Comparison of ENCODE assay signal across 14 mouse cellular contexts in genomic region chr6:52972138-52972537, GRCm38 (mm10).
DNase-seq lines count a peak whose midpoint lies in the region; ATAC-seq and TF ChIP-seq lines count a peak whose summit lies in the region.
"Had no signal": no experiment of that assay in that cellular context is flagged by ENCODE, and none has a peak within 500 bp of the region (broad histone marks: within the 10 kb centered on the region; RNA-seq: fewer than 3 reads in every experiment).

No protein-coding gene starts in this region.

- H3K4me3 ChIP-seq in hindbrain, postnatal 0 days (ENCODE audit: low read length): no peak overlapping the region
- no peak overlapping the region for H3K4me3 ChIP-seq in hindbrain, embryonic 12.5 days
- no peak overlapping the region for H3K4me3 ChIP-seq in midbrain, embryonic 11.5 days (ENCODE audit: low read depth, low read length)
- no peak overlapping the region for H3K4me3 ChIP-seq in midbrain, embryonic 15.5 days
- H3K4me3 ChIP-seq: embryonic facial prominence, embryonic 15.5 days; heart, embryonic 12.5 days; limb, embryonic 12.5 days; megakaryocyte, embryonic 14.5 days had no signal

- no peak overlapping the region for H3K27ac ChIP-seq in hindbrain, postnatal 0 days
- H3K27ac ChIP-seq in hindbrain, embryonic 12.5 days: no peak overlapping the region
- no peak overlapping the region for H3K27ac ChIP-seq in midbrain, embryonic 11.5 days (ENCODE audit: low read depth, low read length)
- no peak overlapping the region for H3K27ac ChIP-seq in midbrain, embryonic 15.5 days
- H3K27ac ChIP-seq: embryonic facial prominence, embryonic 15.5 days; limb, embryonic 12.5 days had no signal

- TF ChIP-seq CTCF in hindbrain, postnatal 0 days (IDR thresholded peaks at IDR 0.05; ENCODE audit: low read depth): peak; percentile 43
- TF ChIP-seq CTCF in brain, embryonic 14.5 days (IDR thresholded peaks at IDR 0.05; ENCODE audit: borderline replicate concordance, extremely low read depth, insufficient read depth, insufficient read length): peak; percentile 11; the same call in 1 of the 2 replicates

- no peak for ATAC-seq in hindbrain, postnatal 0 days
- ATAC-seq in hindbrain, embryonic 12.5 days (ENCODE audit: low FRiP score): no peak
- no peak for ATAC-seq in midbrain, embryonic 11.5 days (ENCODE audit: low FRiP score)
- ATAC-seq in midbrain, embryonic 15.5 days (replicated peaks): no peak
- peak; percentile 82; the same call in 1 of the 2 replicates for ATAC-seq in megakaryocyte-erythroid progenitor cell, adult 5-6 weeks (replicated peaks; ENCODE audit: low FRiP score, low TSS enrichment, poor library complexity, severe bottlenecking)

- 74% methylated on average over 7 of the region's 7 CpGs for WGBS in hindbrain, postnatal 0 days
- 70% methylated on average over 7 of the region's 7 CpGs for WGBS in hindbrain, embryonic 12.5 days
- 69% methylated on average over 7 of the region's 7 CpGs for WGBS in midbrain, embryonic 11.5 days
- 71% methylated on average over 7 of the region's 7 CpGs for WGBS in midbrain, embryonic 15.5 days

- no peaks in the 10 kb centered on the region for H3K27me3 ChIP-seq in hindbrain, postnatal 0 days (ENCODE audit: insufficient read depth, low read length)
- no peaks in the 10 kb centered on the region for H3K27me3 ChIP-seq in hindbrain, embryonic 12.5 days
- H3K27me3 ChIP-seq in midbrain, embryonic 11.5 days (ENCODE audit: control insufficient read depth, insufficient read depth, low read length): no peaks in the 10 kb centered on the region
- no peaks in the 10 kb centered on the region for H3K27me3 ChIP-seq in midbrain, embryonic 15.5 days (replicated peaks)
- H3K27me3 ChIP-seq: embryonic facial prominence, embryonic 15.5 days; heart, embryonic 12.5 days had no signal

- DNase-seq in hindbrain, postnatal 0 days (ENCODE audit: low spot score): no peak
- peak; percentile 69 for DNase-seq in midbrain, embryonic 11.5 days (ENCODE audit: low spot score, missing footprints)
- no peak for DNase-seq in brain, embryonic 14.5 days (ENCODE audit: low read depth)
- no peak for DNase-seq in right cerebral cortex, postnatal 14 days
- DNase-seq: adrenal gland, postnatal 36 days; cerebellum, adult 9-10 months; thymus, postnatal 36 days had no signal

- no peaks in the 10 kb centered on the region for H3K36me3 ChIP-seq in hindbrain, postnatal 0 days (ENCODE audit: insufficient read depth, low read length)
- H3K36me3 ChIP-seq in hindbrain, embryonic 12.5 days: no peaks in the 10 kb centered on the region
- H3K36me3 ChIP-seq in midbrain, embryonic 11.5 days (ENCODE audit: control insufficient read depth, insufficient read depth, low read length): no peaks in the 10 kb centered on the region
- H3K36me3 ChIP-seq in midbrain, embryonic 15.5 days (replicated peaks): no peaks in the 10 kb centered on the region
- H3K36me3 ChIP-seq: embryonic facial prominence, embryonic 15.5 days; heart, embryonic 12.5 days; limb, embryonic 12.5 days had no signal

- TF ChIP-seq POLR2A in brain, embryonic 14.5 days (IDR thresholded peaks at IDR 0.05; ENCODE audit: borderline replicate concordance, extremely low read depth, insufficient read depth, insufficient read length, poor library complexity, severe bottlenecking): no peak

- H3K4me1 ChIP-seq in hindbrain, postnatal 0 days (ENCODE audit: insufficient read depth, low read length): no peaks in the 10 kb centered on the region
- peaks cover 2% of the 10 kb centered on the region; the same call in 1 of the 2 replicates for H3K4me1 ChIP-seq in hindbrain, embryonic 12.5 days
- H3K4me1 ChIP-seq in midbrain, embryonic 11.5 days (ENCODE audit: control insufficient read depth, insufficient read depth, low read length): no peaks in the 10 kb centered on the region
- H3K4me1 ChIP-seq in midbrain, embryonic 15.5 days: no peaks in the 10 kb centered on the region
- H3K4me1 ChIP-seq: embryonic facial prominence, embryonic 15.5 days; megakaryocyte, embryonic 14.5 days had no signal

- H3K4me2 ChIP-seq in hindbrain, postnatal 0 days (ENCODE audit: low read depth, low read length): no peak overlapping the region
- H3K4me2 ChIP-seq in hindbrain, embryonic 12.5 days (replicated peaks): no peak overlapping the region
- no peak overlapping the region for H3K4me2 ChIP-seq in midbrain, embryonic 11.5 days
- H3K4me2 ChIP-seq in midbrain, embryonic 15.5 days: no peak overlapping the region
- H3K4me2 ChIP-seq: embryonic facial prominence, embryonic 15.5 days; heart, embryonic 12.5 days; limb, embryonic 12.5 days had no signal

- H3K9ac ChIP-seq in hindbrain, postnatal 0 days (replicated peaks; ENCODE audit: low read length): no peak overlapping the region
- no peak overlapping the region for H3K9ac ChIP-seq in hindbrain, embryonic 12.5 days
- no peak overlapping the region for H3K9ac ChIP-seq in midbrain, embryonic 11.5 days (ENCODE audit: low read length)
- no peak overlapping the region for H3K9ac ChIP-seq in midbrain, embryonic 15.5 days
- H3K9ac ChIP-seq: embryonic facial prominence, embryonic 15.5 days; heart, embryonic 12.5 days; limb, embryonic 12.5 days had no signal

- H3K9me3 ChIP-seq in hindbrain, postnatal 0 days (ENCODE audit: low read length): no peaks in the 10 kb centered on the region
- no peaks in the 10 kb centered on the region for H3K9me3 ChIP-seq in hindbrain, embryonic 12.5 days (replicated peaks)
- no peaks in the 10 kb centered on the region for H3K9me3 ChIP-seq in midbrain, embryonic 11.5 days (ENCODE audit: control insufficient read depth, low read length)
- H3K9me3 ChIP-seq in midbrain, embryonic 15.5 days: no peaks in the 10 kb centered on the region
- H3K9me3 ChIP-seq: embryonic facial prominence, embryonic 15.5 days; heart, embryonic 12.5 days; limb, embryonic 12.5 days; megakaryocyte, embryonic 14.5 days had no signal
